Mouse (Mus musculus): ENCODE measurements around the gene Arhgap21.

The Arhgap21 gene

GRCm38 (mm10) chr2:20896446-20896845 lies 72.2 kb downstream of the Arhgap21 start:
- DNase-seq (ENCODE audit: low spot score in 2 of 2): no peak

GRCm38 (mm10) chr2:20894100-20894690 lies 74.5 kb downstream of the Arhgap21 start:
- DNase-seq (ENCODE audit: low spot score in 2 of 2): no peak

GRCm38 (mm10) chr2:20888751-20889150 lies 79.9 kb downstream of the Arhgap21 start:
- no peak for DNase-seq (ENCODE audit: low spot score in 2 of 2)

GRCm38 (mm10) chr2:20883288-20883687 lies 85.4 kb downstream of the Arhgap21 start:
- no peak for DNase-seq (ENCODE audit: low spot score in 2 of 2)

- no peak for DNase-seq (ENCODE audit: low spot score in 2 of 2)
These were observed 88.6 kb downstream of the Arhgap21 start for GRCm38 (mm10) chr2:20879877-20880605.

- DNase-seq (ENCODE audit: low spot score in 2 of 2): no peak
These were observed 94.1 kb downstream of the Arhgap21 start for GRCm38 (mm10) chr2:20874621-20875020.

- DNase-seq (ENCODE audit: low spot score in 2 of 2): no peak
These were observed 99.3 kb downstream of the Arhgap21 start for GRCm38 (mm10) chr2:20869212-20869965.

- no peak for DNase-seq (ENCODE audit: low spot score in 2 of 2)
These were observed 100.6 kb downstream of the Arhgap21 start for GRCm38 (mm10) chr2:20868052-20868451.

GRCm38 (mm10) chr2:20865795-20866194 lies 102.9 kb downstream of the Arhgap21 start:
- DNase-seq (ENCODE audit: low spot score in 2 of 2): no peak

- no peak for DNase-seq (ENCODE audit: low spot score in 2 of 2)
These were observed 104.1 kb downstream of the Arhgap21 start for GRCm38 (mm10) chr2:20864569-20864968.

GRCm38 (mm10) chr2:20860756-20861155 lies 107.9 kb downstream of the Arhgap21 start:
- no peak for DNase-seq (ENCODE audit: low spot score in 2 of 2)

GRCm38 (mm10) chr2:20849346-20849745 lies 119.3 kb downstream of the Arhgap21 start:
- no peak for DNase-seq (ENCODE audit: low spot score in 2 of 2)

GRCm38 (mm10) chr2:20831608-20832406 lies 136.9 kb downstream of the Arhgap21 start:
- no peak for DNase-seq (ENCODE audit: low spot score in 2 of 2)

GRCm38 (mm10) chr2:20830882-20831281 lies 137.8 kb downstream of the Arhgap21 start:
- DNase-seq (ENCODE audit: low spot score in 2 of 2): no peak

- DNase-seq (ENCODE audit: low spot score in 2 of 2): no peak
These were observed 142.4 kb downstream of the Arhgap21 start for GRCm38 (mm10) chr2:20826258-20826657.

GRCm38 (mm10) chr2:20818226-20818625 lies 150.5 kb downstream of the Arhgap21 start:
- DNase-seq (ENCODE audit: low spot score in 2 of 2): no peak

- no peak for DNase-seq (ENCODE audit: low spot score in 2 of 2)
These were observed 154.7 kb downstream of the Arhgap21 start for GRCm38 (mm10) chr2:20813986-20814385.

- no peak for DNase-seq (ENCODE audit: low spot score in 2 of 2)
These were observed 157.2 kb downstream of the Arhgap21 start for GRCm38 (mm10) chr2:20811506-20811905.

- DNase-seq (ENCODE audit: low spot score in 2 of 2): no peak
These were observed 167.3 kb downstream of the Arhgap21 start for GRCm38 (mm10) chr2:20801236-20801890.
